Mouse (Mus musculus) ES-E14 (cell line): ENCODE data around the gene Ntrk3. TPM values are rescaled to one million over a fixed set of nuclear protein-coding genes. Genes with fewer than 3 reads are reported as not detected.

Source experiments
- DNase-seq: peaks from one replicate; pipeline ENCODE4 v3.0.0-alpha.2; 2013; ENCODE audit warnings: low read depth, low spot score
- H3K27ac ChIP-seq: 2 replicates; pipeline ENCODE4 v1.5.1; 2012; ENCODE audit warnings: low read depth, mild to moderate bottlenecking, low read length, moderate library complexity, mixed read lengths; ENCODE audit not compliant: poor library complexity, insufficient read depth, severe bottlenecking
- H3K36me3 ChIP-seq: 2 replicates; pipeline ENCODE4 v1.6.1; 2012; ENCODE audit warnings: mild to moderate bottlenecking, low read length, moderate library complexity, mixed read lengths; ENCODE audit not compliant: control insufficient read depth, poor library complexity, insufficient read depth, severe bottlenecking
- H3K4me1 ChIP-seq, 2 experiments: fragments of 150-350 bp in 1 of 2; sonication (generic) in 1 of 2; 2 replicates each; pipeline ENCODE4 v1.6.1; 2012; ENCODE audit warnings: low read length in 2 of 2, mild to moderate bottlenecking in 1 of 2, mixed read lengths in 1 of 2; ENCODE audit not compliant: control insufficient read depth in 2 of 2, insufficient read depth in 2 of 2, poor library complexity in 1 of 2
- H3K4me3 ChIP-seq, 2 experiments: fragments of 150-350 bp in 1 of 2; sonication (generic) in 1 of 2; 2 replicates each; pipeline ENCODE4 v1.5.1; 2012; ENCODE audit warnings: low read length in 2 of 2, low read depth in 1 of 2, mild to moderate bottlenecking in 1 of 2, mixed read lengths in 1 of 2; ENCODE audit not compliant: insufficient read depth in 1 of 2, poor library complexity in 1 of 2, severe bottlenecking in 1 of 2
- H3K9ac ChIP-seq: 2 replicates; pipeline ENCODE4 v1.6.1; 2012; ENCODE audit warnings: low read depth, mild to moderate bottlenecking, low read length, mixed read lengths; ENCODE audit not compliant: poor library complexity, insufficient read depth, severe bottlenecking
- H3K9me3 ChIP-seq: fragments of 150-350 bp; sonication (generic); 2 replicates; pipeline ENCODE4 v1.6.1; 2012; ENCODE audit warnings: low read depth, mild to moderate bottlenecking, low read length; ENCODE audit not compliant: control insufficient read depth, insufficient read depth
- CHD2 ChIP-seq: IDR thresholded peaks from 2 replicates; pipeline ENCODE4 v1.6.1; 2014; ENCODE audit warnings: mild to moderate bottlenecking, low read depth, low read length, inconsistent platforms
- HCFC1 ChIP-seq: IDR thresholded peaks from 2 replicates; pipeline ENCODE4 v1.6.1; 2012; ENCODE audit warnings: low read length, inconsistent platforms, borderline replicate concordance; ENCODE audit not compliant: insufficient read depth
- MAFK ChIP-seq: IDR thresholded peaks from 2 replicates; pipeline ENCODE4 v1.6.1; 2014; ENCODE audit warnings: mild to moderate bottlenecking, low read depth, low read length, inconsistent platforms; ENCODE audit not compliant: insufficient read depth
- ZC3H11A ChIP-seq: IDR thresholded peaks from 2 replicates; pipeline ENCODE4 v1.6.1; 2012; ENCODE audit warnings: low read depth, mild to moderate bottlenecking, inconsistent platforms, low read length, borderline replicate concordance
- ZNF384 ChIP-seq: IDR thresholded peaks from 2 replicates; pipeline ENCODE4 v1.6.1; 2012; ENCODE audit warnings: low read depth, low read length, inconsistent platforms
- in situ Hi-C, 2 experiments: fragments of 600-800 bp; cut with MboI; formaldehyde crosslinking; loops; one replicate each; pipeline ENCODE4 v1.15.1; 2025; ENCODE audit warnings: low sequenced_read_pairs in 2 of 2, inconsistent platforms in 1 of 2; ENCODE audit not compliant: unreplicated experiment in 2 of 2
- total RNA-seq: library from RNA; depleted of rRNA; stranded (reverse); fragments of 300-350 nt; gene quantifications from 2 replicates; pipeline ENCODE4 v1.2.3, GENCODE M21; 2012

The Ntrk3 gene
- total RNA-seq, 1 experiment = 0.40 TPM

- Histone ChIP-seq H3K36me3 (no peaks in the 10 kb centered on the region), H3K27ac (no peak overlapping the region), H3K9ac (no peak overlapping the region), H3K9me3 (no peaks in the 10 kb centered on the region), H3K4me3 (no peak overlapping the region), H3K4me1 (no peaks in the 10 kb centered on the region)
- no peak for DNase-seq
- no peak for TF ChIP-seq CHD2
- TF ChIP-seq ZC3H11A = no peak
- TF ChIP-seq HCFC1 = no peak
- no peak for TF ChIP-seq ZNF384
- TF ChIP-seq MAFK = no peak
- in situ Hi-C loops = no loop called here
These were observed 69.7 kb downstream of the Ntrk3 start for GRCm38 (mm10) chr7:78668003-78668635.

- no peak for DNase-seq
- in situ Hi-C loops = no loop called here
These were observed 77.0 kb downstream of the Ntrk3 start for GRCm38 (mm10) chr7:78660832-78661231.

DNA sequence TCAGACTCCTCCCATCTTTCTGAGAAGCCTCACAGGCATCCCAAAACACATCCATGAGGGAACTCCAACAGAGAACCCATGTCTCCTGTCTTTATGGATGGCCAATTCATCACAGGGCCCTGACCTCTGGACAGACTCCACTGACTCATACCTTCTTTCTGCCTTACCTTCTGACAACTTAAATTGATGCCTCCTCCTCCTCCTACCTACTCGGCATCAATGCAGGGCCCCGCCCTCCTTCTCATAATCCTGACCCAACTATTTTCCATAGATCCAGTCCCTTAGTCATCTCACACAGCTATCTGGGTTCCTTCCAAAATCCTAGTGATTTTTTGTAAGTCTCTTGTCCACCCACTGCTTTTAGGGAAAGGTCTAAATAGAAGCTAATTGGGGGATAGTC is 78.0 kb downstream of the Ntrk3 start:
- H3K4me3 ChIP-seq = no peak overlapping the region
- H3K27ac ChIP-seq = no peak overlapping the region
- DNase-seq = no peak
- no peaks in the 10 kb centered on the region for H3K4me1 ChIP-seq
- in situ Hi-C loops = no loop called here
- no peaks in the 10 kb centered on the region for H3K36me3 ChIP-seq
- H3K9me3 ChIP-seq = no peaks in the 10 kb centered on the region
- TF ChIP-seq ZNF384 = no peak
- no peak for TF ChIP-seq CHD2
- no peak for TF ChIP-seq ZC3H11A
- no peak for TF ChIP-seq MAFK
- TF ChIP-seq HCFC1 = no peak
- no peak overlapping the region for H3K9ac ChIP-seq

More at GRCm38 (mm10) chr7:78660832-78661231, 77.0 kb downstream of the Ntrk3 start:
- H3K36me3 ChIP-seq = no peaks in the 10 kb centered on the region
- no peak overlapping the region for H3K27ac ChIP-seq
- TF ChIP-seq MAFK = no peak
- TF ChIP-seq HCFC1 = no peak
- no peak for TF ChIP-seq ZC3H11A
- TF ChIP-seq ZNF384 = no peak
- TF ChIP-seq CHD2 = no peak
- H3K9ac ChIP-seq = no peak overlapping the region
- no peak overlapping the region for H3K4me3 ChIP-seq
- H3K4me1 ChIP-seq = no peaks in the 10 kb centered on the region
- H3K9me3 ChIP-seq = no peaks in the 10 kb centered on the region

DNA sequence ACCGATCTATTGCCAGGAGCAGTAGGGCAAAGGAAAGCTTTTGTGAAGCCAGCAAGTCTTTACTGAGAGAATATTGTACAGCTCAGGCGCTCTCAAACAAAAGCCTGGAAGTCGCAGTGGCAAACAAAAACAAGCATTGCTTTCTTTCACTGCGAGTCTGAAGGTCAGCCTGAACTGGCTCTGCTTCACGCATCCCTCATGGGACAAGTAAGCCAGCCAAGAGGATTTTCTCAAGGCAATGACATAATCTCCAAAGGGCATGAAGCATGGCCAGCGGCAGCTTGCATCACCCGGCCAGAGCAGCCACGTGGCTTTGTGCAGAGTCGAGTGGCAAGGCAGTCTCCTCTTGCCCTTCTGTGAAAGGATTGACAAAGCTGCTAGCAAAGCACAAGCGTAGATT is 79.8 kb downstream of the Ntrk3 start:
- no peak overlapping the region for H3K4me3 ChIP-seq
- H3K4me1 ChIP-seq = no peaks in the 10 kb centered on the region
- no peaks in the 10 kb centered on the region for H3K9me3 ChIP-seq
- in situ Hi-C loops = no loop called here
- no peak for DNase-seq
- TF ChIP-seq CHD2 (no peak), ZNF384 (no peak), HCFC1 (no peak), MAFK (no peak), ZC3H11A (no peak)
- no peak overlapping the region for H3K9ac ChIP-seq
- H3K36me3 ChIP-seq = no peaks in the 10 kb centered on the region
- H3K27ac ChIP-seq = no peak overlapping the region

GRCm38 (mm10) chr7:78656181-78656580 is 81.6 kb downstream of the Ntrk3 start:
- in situ Hi-C loops = no loop called here
- DNase-seq = no peak
- H3K27ac ChIP-seq = no peak overlapping the region
- H3K9ac ChIP-seq = no peak overlapping the region
- H3K4me1 ChIP-seq = no peaks in the 10 kb centered on the region
- no peaks in the 10 kb centered on the region for H3K9me3 ChIP-seq
- no peaks in the 10 kb centered on the region for H3K36me3 ChIP-seq
- H3K4me3 ChIP-seq = no peak overlapping the region
- no peak for TF ChIP-seq HCFC1
- no peak for TF ChIP-seq ZC3H11A
- no peak for TF ChIP-seq ZNF384
- TF ChIP-seq CHD2 = no peak
- no peak for TF ChIP-seq MAFK
